Mouse (Mus musculus): ENCODE measurements around the gene Tnfrsf26.

DNA sequence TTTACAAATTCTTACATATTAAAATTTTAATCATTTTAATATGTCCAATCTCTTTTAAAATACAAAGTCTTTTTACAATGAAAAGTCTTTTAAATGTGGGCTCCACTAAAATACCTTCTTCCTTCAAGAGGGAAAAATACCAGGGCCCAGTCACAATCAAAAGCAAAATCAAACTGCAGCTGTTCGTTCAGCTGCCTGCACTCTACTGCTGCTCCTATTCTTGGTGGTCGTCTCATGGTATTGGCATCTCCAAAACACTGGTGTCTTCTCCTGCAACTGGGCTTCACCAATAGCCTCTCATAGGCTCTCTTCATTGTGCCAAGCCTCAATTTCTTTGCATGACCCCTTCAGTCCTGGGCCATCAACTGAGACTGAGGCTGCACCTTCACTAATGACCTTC lies 34.9 kb upstream of the Tnfrsf26 start:
- no peak for TF ChIP-seq CTCF (IDR thresholded peaks at IDR 0.05; ENCODE audit: insufficient read depth, low read depth, low read length)
- no peak for TF ChIP-seq POLR2A (IDR thresholded peaks at IDR 0.05; ENCODE audit: insufficient read depth, low read depth, low read length)

All from olfactory bulb, adult 2 months (tissue).